Mouse (Mus musculus) heart, postnatal 36 days (tissue): ENCODE data around the gene Actl6a. TPM values are rescaled to one million over a fixed set of nuclear protein-coding genes. Genes with fewer than 3 reads are reported as not detected.
"Not testable (repeated sequence)": the region's sequence is repeated elsewhere in the genome, so short reads cannot be mapped to it uniquely, and the experiment has no call there.

ENCODE experiments used
- DNase-seq, 2 experiments: peaks; one replicate each; pipeline ENCODE4 v3.0.0; 2021 to 2022
- intact Hi-C: fragments of 180-260 bp; cut with DNase I; formaldehyde crosslinking; loops from one replicate; pipeline ENCODE4 v1.15.1; 2025
- total RNA-seq, 2 experiments: library from RNA; stranded (reverse); gene quantifications; 2 replicates each; pipeline ENCODE4 v1.2.3; 2021

The Actl6a gene
- total RNA-seq, 2 experiments from 2014 or later, result 21.8 to 22.4 TPM

GRCm38 (mm10) chr3:32742276-32742780 is 36.2 kb downstream of the Actl6a start:
- intact Hi-C loops, result no loop called here
- no peak for DNase-seq

DNA sequence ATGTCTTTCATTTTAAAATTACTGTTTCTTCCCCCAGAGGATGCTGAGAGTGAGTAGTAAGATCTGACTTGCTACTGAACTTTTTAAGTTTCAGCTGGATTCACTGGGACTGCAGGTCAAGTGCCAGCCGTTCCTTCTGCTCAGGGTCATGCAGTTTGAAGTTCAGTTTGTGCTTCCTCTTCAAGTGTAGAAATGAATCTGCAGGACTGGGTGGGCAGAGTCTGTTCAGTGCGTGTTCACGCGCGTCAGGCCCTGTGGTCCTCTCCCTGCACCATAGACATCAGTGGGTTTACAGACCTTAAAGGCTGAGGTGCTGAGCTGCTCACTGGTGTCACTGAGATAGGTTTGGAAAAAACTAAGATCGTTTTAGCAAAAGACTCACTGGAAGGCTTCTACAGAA is 38.9 kb downstream of the Actl6a start:
- DNase-seq, result no peak

DNA sequence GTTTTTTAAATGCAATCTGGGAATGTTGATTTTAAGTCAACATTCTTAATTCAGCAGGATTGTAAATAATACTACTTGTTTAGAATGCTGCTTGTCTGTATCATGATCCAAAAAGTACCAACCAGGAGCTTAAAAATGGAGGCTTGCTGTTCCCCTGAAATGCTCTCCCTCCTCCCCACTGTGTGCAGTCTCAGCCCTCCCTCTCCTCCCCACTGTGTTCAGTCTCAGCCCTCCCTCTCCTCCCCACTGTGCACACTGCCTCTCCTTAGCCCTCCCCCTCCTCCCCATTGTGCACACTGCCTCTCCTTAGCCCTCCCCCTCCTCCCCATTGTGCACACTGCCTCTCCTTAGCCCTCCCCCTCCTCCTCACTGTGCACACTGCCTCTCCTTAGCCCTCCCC is 39.3 kb downstream of the Actl6a start:
- DNase-seq, intact Hi-C loops: not testable (repeated sequence)

More for the DNA sequence above, 38.9 kb downstream of the Actl6a start:
- intact Hi-C loops, result no loop called here

DNA sequence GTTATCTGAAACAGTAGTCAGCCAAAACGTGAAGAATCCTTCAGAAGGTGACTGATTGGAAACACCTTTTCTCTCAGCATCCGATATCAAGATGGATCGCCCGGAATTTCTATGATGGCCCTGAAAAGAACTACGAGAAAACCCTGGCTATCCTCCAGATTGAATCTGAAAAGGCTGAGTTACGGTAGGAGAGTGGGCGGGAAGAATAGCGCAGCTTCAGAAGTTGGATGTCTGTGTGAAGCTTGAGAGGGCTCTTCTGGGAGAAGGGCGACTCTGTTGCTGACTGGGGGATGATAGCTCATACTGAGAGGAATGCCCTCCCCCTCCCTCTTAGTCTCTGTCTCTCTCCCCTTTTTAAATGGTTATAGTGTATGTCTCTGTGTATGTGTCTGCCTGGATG is 42.3 kb downstream of the Actl6a start:
- DNase-seq, result no peak
- intact Hi-C loops, result no loop called here

DNA sequence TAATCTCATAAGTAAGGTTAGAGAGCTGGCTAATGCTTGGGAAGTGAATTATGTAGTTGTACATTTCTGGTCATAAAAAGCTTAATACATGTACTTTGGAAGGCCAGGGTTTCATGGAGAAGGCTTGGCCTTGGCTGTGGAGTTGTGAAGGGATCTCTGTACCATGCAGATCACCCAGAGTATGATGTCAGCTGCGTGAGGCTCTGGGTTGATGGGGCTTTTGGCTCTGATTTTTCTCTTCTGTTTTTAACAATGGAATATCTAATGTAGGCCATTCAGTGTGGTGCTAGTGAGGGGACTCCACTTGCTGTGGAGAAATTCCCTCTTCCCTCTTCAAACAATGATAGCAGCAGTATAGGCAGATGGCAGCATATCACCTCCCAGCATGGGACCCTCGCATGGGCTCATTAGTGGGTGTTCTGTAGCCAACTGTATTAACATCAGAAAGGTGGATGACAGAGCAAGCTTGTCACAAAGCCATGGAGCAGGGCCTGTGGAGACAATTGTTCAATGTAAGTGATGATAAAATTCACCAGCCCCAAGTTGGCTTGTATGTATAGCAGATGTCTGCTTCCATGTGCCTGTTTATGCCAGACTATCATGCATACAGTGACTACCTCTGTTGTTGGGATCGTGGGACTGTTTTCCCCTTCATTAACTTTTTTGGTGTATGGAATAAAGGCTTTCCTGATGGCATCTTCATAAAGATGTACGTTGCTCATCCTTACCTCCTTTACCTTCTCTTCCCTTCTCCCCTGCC is 43.9 kb downstream of the Actl6a start:
- intact Hi-C loops, result no loop called here
- no peak for DNase-seq

DNA sequence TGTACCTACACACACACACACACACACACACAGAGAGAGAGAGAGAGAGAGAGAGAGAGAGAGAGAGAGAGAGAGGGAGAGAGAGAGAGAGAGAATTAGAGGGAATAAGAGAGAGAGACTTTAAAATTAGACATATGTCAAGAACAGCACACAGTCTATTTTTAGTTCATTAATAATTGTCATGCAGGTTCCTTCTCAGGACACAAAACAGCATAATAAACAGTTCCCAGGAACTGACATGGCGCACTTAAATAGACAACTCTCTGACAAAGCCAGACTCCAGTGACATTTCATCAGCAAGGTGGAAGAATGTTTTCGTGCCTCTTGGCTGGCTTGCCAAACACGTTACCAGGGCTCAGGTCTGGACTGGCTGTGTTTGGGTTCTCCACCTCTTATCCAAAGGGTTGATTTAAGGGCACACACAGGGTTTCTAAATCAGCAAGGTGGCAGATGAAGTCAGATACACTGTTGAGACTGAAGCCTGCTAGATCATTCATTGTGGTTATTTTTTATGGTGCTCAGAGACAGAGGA is 48.4 kb downstream of the Actl6a start:
- DNase-seq, result no peak
- intact Hi-C loops, result no loop called here

- intact Hi-C loops, result no loop called here
- no peak for DNase-seq
These were observed 53.1 kb downstream of the Actl6a start for GRCm38 (mm10) chr3:32759212-32759611.

- intact Hi-C loops, result no loop called here
These were observed 56.9 kb downstream of the Actl6a start for GRCm38 (mm10) chr3:32762962-32763361.

DNA sequence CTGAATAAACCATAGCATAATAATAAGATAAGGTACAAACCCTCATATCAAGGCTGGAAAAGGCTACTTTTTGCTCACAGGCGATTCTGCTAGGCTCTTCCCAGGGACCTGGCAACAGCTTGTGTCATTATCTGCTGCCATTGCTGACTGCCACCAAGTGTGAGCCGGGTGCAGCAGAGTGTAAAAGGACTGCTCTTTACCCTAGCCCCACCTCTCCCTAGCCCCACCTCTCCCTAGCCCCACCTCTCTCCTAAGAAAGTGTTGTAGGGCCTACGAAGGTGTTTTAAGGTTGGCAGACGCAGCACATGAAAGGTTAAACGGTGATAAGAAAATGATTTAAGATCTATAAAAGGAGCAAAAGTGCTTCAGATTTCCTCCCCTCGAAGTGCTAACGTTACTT is 57.8 kb downstream of the Actl6a start:
- intact Hi-C loops, result no loop called here
- DNase-seq, result no peak

More at GRCm38 (mm10) chr3:32762962-32763361, 56.9 kb downstream of the Actl6a start:
- DNase-seq, result no peak

DNA sequence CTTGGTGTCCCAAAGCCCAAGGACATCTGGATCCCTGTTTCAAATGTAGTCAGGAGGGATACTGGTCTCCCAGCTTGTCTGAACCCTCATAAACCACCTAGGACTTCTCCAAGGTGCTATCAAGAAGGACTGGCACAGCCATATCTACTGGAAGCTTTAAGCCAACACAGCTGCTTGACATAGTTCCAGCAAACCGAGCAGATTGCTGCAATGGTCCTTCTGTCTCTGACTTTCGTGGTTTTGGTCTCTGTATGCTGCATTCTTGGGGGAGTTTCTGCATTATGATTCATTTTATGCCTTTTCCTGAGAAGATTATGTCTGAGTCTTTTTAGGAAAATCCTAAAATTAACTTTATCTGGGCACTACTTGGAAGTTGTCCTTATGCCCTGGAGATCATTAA is 64.7 kb downstream of the Actl6a start:
- intact Hi-C loops, result no loop called here
- no peak for DNase-seq

Other genes with a start within 250 kb of the Actl6a start
- not detected for gene Kcnmb3, start 214.1 kb upstream of the Actl6a start, total RNA-seq
- 10 to 100 TPM; 27.3 to 31.6 TPM for gene Zfp639, start 196.0 kb upstream of the Actl6a start, total RNA-seq
- 100 to 1,000 TPM; 432 to 477 TPM for gene Mfn1, start 176.8 kb upstream of the Actl6a start, total RNA-seq
- gene Gnb4, start 89.7 kb upstream of the Actl6a start, total RNA-seq, result 10 to 100 TPM; 15.7 to 16.2 TPM
- 100 to 1,000 TPM; 896 to 938 TPM for gene Ndufb5, start 30.7 kb downstream of the Actl6a start, total RNA-seq
- gene Mrpl47, start 31.3 kb downstream of the Actl6a start, total RNA-seq, result 10 to 100 TPM; 30.4 to 34.3 TPM
- 100 to 1,000 TPM; 216 to 218 TPM for gene Usp13, start 111.2 kb downstream of the Actl6a start, total RNA-seq